Mouse (Mus musculus): Measurements from ENCODE around the gene Pax1.

Gene Pax1

GRCm38 (mm10) chr2:147361581-147361980, at the start of gene Pax1:
Gene Pax1 (plus strand): TSS chr2:147361925.
- no peak for DNase-seq (ENCODE audit: low read depth)

GRCm38 (mm10) chr2:147321036-147321435, 40.7 kb upstream of the Pax1 start:
- DNase-seq (ENCODE audit: low read depth): no peak

GRCm38 (mm10) chr2:147325178-147325577, 36.5 kb upstream of the Pax1 start:
- DNase-seq (ENCODE audit: low read depth): no peak

GRCm38 (mm10) chr2:147332731-147333130, 29.0 kb upstream of the Pax1 start:
- no peak for DNase-seq (ENCODE audit: low read depth)

DNA sequence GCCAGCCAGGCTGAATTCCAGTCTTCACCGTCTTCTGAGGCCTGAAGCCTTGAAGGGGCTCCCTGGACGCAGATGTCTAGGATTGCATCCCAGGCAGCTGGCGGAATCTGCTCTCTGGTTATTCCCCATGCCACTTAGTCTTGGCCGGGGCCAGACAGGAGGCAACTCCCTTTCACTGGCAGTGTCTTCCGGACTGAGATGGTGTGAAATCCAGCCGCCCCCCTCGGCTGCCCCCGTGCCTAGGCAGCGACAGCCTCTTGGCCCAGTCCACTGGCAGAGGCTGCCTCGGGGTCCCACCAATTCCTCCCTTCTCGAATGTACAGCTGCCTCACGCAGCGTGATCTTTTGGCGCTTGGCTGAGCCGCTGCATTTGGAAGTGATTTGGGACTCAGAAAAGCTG, 23.0 kb upstream of the Pax1 start:
- no peak for DNase-seq (ENCODE audit: low read depth)

DNA sequence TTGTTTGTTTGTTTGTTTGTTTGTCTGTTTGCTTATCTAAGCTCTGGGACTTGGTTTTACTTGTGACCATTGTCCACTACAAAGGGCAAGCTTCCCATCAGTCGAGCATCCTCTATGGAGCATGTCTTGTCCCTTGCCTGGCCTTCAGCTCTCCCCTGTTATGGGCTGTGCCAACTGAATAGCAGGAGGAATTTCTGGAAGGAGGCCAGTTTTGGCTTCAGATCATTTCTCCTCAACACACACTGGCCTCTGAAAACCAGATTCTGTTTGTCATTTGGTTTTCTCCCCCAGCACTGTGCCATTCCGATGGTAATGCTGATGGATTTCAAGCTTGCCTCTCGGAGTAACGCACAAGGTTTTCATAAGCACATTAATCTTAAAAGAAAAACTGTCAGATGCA, 21.9 kb upstream of the Pax1 start:
- DNase-seq (ENCODE audit: low read depth): no peak

- no peak for DNase-seq (ENCODE audit: low read depth)
These were observed 19.5 kb upstream of the Pax1 start for GRCm38 (mm10) chr2:147342198-147342597.

DNA sequence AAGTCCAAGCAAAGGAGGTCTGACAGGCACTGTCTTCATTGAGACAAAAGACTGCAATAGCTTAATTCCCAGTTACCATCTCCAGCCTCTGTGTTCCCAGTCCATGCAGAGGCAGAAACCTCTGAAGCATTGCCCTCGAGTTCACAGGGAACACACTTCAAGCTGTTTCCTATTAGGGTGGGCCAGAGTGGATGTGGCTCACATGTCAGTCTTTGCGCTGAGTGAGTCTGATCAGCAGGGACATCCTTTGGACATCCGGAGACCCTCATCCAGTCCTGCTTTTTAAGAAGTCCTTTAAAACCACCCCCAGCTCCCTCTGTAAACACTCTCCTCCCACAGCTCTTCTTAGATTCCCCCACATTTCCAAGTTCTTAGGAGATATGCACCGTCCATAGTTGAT, 2.0 kb upstream of the Pax1 start:
- DNase-seq (ENCODE audit: low read depth): no peak

- DNase-seq (ENCODE audit: low read depth): no peak
These were observed 1.3 kb upstream of the Pax1 start for GRCm38 (mm10) chr2:147360401-147360800.

GRCm38 (mm10) chr2:147360856-147361255, 869 bp upstream of the Pax1 start:
- no peak for DNase-seq (ENCODE audit: low read depth)

DNA sequence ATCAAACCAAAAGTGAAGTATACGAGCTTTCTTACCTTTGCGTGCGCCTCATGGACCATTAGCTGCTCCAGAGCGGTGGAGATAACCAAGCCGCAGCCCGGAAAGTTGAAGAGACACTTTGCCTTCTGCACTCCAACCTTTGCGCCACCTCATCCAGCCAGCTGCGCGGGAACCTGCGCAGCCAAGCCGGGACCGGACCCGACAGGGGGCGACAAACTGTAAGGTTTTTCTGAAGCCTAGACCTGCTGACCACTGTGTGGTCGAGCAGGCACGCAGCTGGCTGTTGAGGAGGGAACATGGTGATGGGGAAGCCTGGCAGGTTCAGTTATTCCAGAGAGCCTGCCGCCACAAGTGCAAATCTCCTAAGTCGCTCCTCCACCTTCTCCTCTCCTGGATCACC, 591 bp downstream of the Pax1 start:
- no peak for DNase-seq (ENCODE audit: low read depth)

DNA sequence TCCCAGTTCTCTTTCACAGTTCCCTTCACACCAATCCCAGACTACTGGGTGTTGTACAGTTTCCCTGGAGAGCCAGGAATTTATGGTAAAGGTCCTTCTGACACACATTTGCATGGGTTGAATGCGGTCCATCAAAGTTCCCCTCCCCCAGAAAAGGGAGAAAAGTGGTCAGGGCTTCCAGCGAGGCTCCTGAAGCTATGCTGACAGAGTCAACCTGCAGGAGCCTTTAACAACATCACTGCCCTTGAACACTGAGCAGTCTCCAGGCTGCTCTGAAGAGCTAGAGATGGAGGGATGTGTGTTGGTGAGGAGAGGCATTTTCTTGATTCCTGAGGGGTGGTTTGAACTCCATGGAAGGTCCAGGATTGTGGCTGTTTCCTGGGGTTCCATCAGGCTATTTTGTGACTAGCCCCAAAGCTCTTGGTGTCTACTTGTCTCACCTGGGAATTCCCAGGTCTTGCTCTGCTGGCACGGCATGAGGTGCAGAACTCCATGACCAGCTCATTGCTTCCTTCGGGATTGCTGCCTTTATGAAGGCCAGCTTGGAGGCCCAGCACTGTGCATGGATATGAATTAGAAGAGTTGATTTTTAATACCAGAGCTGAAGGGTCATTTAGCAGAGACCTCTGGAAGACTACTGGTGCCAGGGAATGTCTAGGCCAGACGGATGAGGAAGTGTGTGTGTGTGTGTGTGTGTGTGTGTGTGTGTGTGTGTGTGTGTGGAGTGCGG, 1.8 kb downstream of the Pax1 start:
- no peak for DNase-seq (ENCODE audit: low read depth)

- no peak for DNase-seq (ENCODE audit: low read depth)
These were observed 2.5 kb downstream of the Pax1 start for GRCm38 (mm10) chr2:147364198-147364597.

- no peak for DNase-seq (ENCODE audit: low read depth)
These were observed 3.5 kb downstream of the Pax1 start for GRCm38 (mm10) chr2:147364982-147365907.

DNA sequence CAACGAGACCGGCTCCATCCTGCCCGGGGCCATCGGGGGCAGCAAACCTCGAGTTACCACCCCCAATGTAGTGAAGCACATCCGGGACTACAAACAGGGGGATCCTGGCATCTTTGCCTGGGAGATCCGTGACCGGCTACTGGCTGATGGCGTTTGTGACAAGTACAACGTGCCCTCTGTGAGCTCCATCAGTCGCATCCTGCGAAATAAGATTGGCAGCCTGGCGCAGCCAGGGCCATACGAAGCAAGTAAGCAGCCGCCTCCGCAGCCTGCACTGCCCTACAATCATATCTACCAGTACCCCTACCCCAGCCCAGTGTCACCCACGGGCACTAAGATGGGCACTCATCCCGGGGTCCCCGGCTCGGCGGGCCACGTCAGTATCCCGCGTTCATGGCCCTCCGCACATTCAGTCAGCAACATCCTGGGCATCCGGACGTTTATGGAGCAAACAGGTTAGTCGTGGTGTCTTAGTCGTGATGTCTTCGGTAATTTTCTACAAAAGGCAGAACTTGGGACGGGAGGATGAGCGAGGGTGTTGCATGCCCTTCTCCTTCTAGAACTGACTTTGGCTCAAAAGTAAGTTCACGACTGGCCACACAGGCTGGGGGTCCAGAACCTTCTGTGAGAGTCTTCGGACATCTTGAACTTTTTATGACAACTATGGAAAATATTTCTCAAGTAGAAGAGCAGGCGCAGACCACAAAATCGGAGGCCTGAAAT, 4.3 kb downstream of the Pax1 start:
- no peak for DNase-seq (ENCODE audit: low read depth)

- DNase-seq (ENCODE audit: low read depth): no peak
These were observed 5.6 kb downstream of the Pax1 start for GRCm38 (mm10) chr2:147367246-147367820.

DNA sequence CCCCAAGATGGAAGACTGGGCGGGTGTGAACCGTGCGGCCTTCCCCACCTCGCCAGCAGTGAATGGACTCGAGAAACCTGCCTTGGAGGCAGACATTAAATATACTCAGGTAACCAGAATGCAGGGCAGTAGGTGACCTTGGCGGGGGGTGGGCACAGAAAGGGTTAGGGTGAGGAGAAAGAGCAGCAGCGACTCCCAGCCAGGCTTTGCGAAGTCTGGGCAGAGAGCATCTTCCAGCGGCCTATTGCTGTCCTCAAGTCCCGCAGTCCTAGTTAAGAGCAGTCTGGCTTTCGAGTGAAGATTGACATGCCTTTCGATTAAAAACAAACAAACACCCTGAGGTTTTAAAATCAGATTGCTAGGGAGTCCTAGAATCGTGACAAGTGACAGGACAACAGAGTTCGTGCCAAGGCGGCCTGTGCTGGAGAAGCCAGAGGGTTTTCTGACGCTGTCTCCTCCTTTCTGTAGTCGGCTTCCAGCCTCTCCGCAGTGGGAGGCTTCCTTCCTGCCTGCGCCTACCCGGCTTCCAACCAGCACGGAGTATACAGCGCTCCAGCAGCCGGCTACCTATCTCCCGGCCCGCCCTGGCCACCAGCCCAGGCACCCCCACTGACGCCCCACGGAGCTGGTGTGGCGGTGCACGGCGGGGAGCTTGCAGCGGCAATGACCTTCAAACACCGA, 6.3 kb downstream of the Pax1 start:
- no peak for DNase-seq (ENCODE audit: low read depth)

GRCm38 (mm10) chr2:147369561-147369960, 7.8 kb downstream of the Pax1 start:
- no peak for DNase-seq (ENCODE audit: low read depth)

GRCm38 (mm10) chr2:147370091-147370490, 8.4 kb downstream of the Pax1 start:
- no peak for DNase-seq (ENCODE audit: low read depth)

DNA sequence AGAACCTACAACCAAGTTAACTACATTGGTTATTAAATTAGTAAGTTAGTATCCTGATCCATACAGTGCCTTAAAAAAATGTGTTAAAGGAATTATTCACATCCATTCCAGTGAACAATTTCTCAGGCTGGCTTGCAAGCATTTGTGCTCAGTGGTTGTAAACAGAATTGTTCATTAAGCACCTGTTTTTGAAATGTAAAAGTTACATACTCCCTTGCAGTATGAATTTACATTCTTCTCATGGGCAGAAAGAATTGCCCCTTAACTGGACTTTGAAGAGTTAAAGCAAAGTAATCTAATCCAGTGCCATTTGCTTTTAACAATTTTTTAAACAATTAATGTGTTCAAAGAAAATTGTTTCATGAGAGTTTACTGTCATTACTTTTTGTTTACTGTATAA, 9.6 kb downstream of the Pax1 start:
- DNase-seq (ENCODE audit: low read depth): no peak

DNA sequence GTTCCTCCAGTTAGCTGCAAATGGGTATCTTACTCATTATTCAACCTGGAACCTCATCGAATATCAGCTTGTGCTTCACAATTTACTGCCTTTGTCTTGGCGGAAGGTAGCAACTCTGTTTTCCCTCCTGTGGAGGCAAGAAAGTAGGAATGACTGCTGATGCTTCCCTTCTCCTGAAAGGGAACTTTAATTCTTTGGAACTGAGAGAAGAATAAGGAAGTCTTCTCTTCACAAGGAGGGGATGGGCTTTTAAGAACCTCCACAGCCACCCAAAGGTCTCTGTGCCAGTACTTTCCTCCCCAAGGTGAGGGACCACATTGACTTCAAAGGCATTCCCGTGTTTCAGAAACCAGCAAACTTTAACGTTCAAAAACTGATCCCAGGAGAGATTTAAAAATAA, 10.1 kb downstream of the Pax1 start:
- no peak for DNase-seq (ENCODE audit: low read depth)

All from c-Kit-positive CD71-positive TER-119-negative erythroid progenitor cells, embryonic 14.5 days (primary cell).